Mouse (Mus musculus) midbrain, embryonic 13.5 days (tissue): ENCODE results near the gene Tomm70a. TPM values are rescaled to one million over a fixed set of nuclear protein-coding genes. Genes with fewer than 3 reads are reported as not detected.

Experiments used
- ATAC-seq: fragments of 200-750 bp; cut with Nextera tagmentation; 2 replicates; pipeline ENCODE4 v1.8.0; 2017; ENCODE audit warnings: mild to moderate bottlenecking, moderate TSS enrichment, moderate library complexity
- H3K27ac ChIP-seq: fragments of 300-500 bp; sonication (generic); 2 replicates; pipeline ENCODE4 v1.5.1; 2015; ENCODE audit warnings: inconsistent platforms, mild to moderate bottlenecking, moderate library complexity
- H3K27me3 ChIP-seq: fragments of 300-500 bp; sonication (generic); 2 replicates; pipeline ENCODE4 v1.6.1; 2015; ENCODE audit warnings: mild to moderate bottlenecking, inconsistent platforms
- H3K36me3 ChIP-seq: fragments of 300-500 bp; sonication (generic); 2 replicates; pipeline ENCODE4 v1.6.1; 2015; ENCODE audit warnings: mild to moderate bottlenecking, inconsistent platforms
- H3K4me1 ChIP-seq: fragments of 300-500 bp; sonication (generic); replicated peaks from 2 replicates; pipeline ENCODE4 v1.6.1; 2015; ENCODE audit warnings: inconsistent platforms
- H3K4me2 ChIP-seq: fragments of 300-500 bp; sonication (generic); replicated peaks from 2 replicates; pipeline ENCODE4 v1.6.1; 2015; ENCODE audit warnings: moderate library complexity, mild to moderate bottlenecking, inconsistent platforms
- H3K4me3 ChIP-seq: fragments of 300-500 bp; sonication (generic); replicated peaks from 2 replicates; pipeline ENCODE4 v1.5.1; 2015; ENCODE audit warnings: mild to moderate bottlenecking, inconsistent platforms
- H3K9ac ChIP-seq: fragments of 300-500 bp; sonication (generic); replicated peaks from 2 replicates; pipeline ENCODE4 v1.6.1; 2015; ENCODE audit warnings: mild to moderate bottlenecking, inconsistent platforms
- H3K9me3 ChIP-seq: fragments of 300-500 bp; sonication (generic); 2 replicates; pipeline ENCODE4 v1.6.1; 2016; ENCODE audit warnings: mild to moderate bottlenecking, inconsistent platforms
- WGBS: fragments of 180-500 bp; shearing (Covaris S2); methylation state at CpG from one replicate; pipeline ENCODE4 v1.1.7; 2015; 5-methylcytosine and 5-hydroxymethylcytosine counted together
- polyA plus RNA-seq: library from polyadenylated mRNA; unstranded; fragments of >200 nt; fragmentation: Nextera tagmentation; extraction: Ambion mirVana; gene quantifications from 2 replicates; pipeline ENCODE4 v1.2.1, GENCODE M21; 2015

Tomm70a gene
- polyA plus RNA-seq, 1 experiment from 2014 or later, result 52.4 TPM

DNA sequence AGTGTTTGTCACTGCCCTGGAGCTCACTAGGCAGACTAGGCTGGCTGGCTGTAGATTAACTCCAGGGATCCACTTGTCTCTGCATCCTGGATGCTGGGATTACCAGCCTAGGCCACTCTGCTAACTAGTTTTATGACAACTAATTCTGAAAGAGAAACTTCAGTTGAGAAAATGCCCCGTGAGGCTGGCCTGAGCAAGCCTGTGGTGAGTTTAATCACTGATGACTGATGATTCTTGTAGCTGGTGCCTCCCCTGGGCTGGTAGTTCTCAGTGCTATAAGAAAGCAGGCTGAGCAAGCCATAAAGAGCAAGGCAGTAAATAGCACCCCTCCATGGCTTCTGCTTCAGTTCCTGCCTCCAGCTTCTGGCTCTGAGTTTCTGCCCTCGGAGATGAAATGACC is 54.2 kb downstream of the Tomm70a start:
- Histone ChIP-seq H3K4me3 (no peak overlapping the region), H3K27ac (no peak overlapping the region), H3K4me2 (no peak overlapping the region), H3K9ac (no peak overlapping the region), H3K9me3 (no peaks in the 10 kb centered on the region), H3K4me1 (no peaks in the 10 kb centered on the region), H3K27me3 (no peaks in the 10 kb centered on the region), H3K36me3 (peaks cover 39% of the 10 kb centered on the region)
- 74% methylated on average over 2 of the region's 2 CpGs for WGBS
- ATAC-seq, result no peak

DNA sequence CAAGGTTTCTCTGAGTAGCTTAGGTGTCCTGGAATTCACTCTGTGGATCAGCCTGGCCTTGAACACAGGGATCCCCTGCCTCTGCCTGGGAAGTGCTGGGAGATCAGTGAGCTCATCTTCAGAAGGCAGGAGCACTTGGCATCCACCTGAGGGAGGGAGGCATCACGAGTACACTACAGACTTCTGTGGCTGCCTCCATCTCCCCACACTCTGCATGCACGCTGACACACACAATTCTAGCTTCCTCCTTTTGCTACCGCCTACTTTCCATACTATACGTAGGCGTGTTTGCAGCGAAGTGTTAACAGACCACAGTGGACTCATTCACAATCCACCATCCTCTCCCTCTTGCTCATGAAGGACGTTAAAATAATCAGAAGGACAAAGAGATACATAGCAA is 54.8 kb downstream of the Tomm70a start:
- no peak overlapping the region for H3K4me3 ChIP-seq
- H3K36me3 ChIP-seq, result peaks cover 39% of the 10 kb centered on the region
- no peaks in the 10 kb centered on the region for H3K4me1 ChIP-seq
- no peak overlapping the region for H3K4me2 ChIP-seq
- ATAC-seq, result no peak
- H3K9me3 ChIP-seq, result no peaks in the 10 kb centered on the region
- no peak overlapping the region for H3K27ac ChIP-seq
- H3K9ac ChIP-seq, result no peak overlapping the region
- WGBS, result 89% methylated on average over 7 of the region's 7 CpGs
- no peaks in the 10 kb centered on the region for H3K27me3 ChIP-seq

DNA sequence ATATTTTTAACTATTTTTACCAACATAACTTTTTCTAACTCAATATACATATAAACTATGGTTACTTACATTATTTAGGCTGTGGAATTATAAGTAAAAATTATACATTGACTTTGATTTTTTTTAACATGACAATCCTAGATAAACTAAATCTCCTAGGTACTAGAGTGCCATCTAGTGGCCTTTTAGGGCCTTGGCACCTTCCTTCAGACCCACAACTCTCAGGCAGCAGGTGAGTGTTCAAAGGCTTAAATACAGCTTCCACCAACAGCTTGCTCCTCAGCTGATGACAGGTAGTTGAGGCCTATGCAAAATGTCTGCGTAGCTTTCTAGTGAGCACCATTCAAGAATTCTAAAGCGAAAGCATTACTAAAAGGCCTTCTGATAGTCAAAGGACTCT is 55.8 kb downstream of the Tomm70a start:
- Histone ChIP-seq H3K4me1 (no peaks in the 10 kb centered on the region), H3K27me3 (no peaks in the 10 kb centered on the region), H3K9me3 (no peaks in the 10 kb centered on the region), H3K9ac (no peak overlapping the region), H3K36me3 (peaks cover 47% of the 10 kb centered on the region), H3K4me2 (no peak overlapping the region), H3K27ac (no peak overlapping the region), H3K4me3 (no peak overlapping the region)
- WGBS, result 58% methylated on average over 2 of the region's 2 CpGs
- ATAC-seq, result 0 out of 2 replicates have a peak, but pooled peaks have one; percentile 56

DNA sequence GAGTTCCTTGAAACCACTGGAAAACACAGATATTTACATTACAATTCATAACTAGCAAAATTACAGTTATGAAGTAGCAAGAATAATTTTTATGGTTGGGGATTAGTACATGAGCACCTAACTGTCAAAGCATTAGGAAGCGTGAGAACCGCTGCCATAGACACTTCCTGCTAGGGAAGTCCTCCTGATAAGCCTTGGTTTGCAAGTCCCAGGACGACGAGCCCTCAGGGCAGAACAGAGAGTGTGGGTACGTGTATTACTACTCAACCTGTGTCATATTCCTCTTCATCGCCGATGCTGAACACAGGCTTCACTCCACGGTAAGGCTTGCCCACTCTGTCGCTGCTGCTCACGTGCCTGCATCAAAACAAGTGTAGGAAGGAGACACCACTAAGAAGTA is 56.2 kb downstream of the Tomm70a start:
- 91% methylated on average over 10 of the region's 10 CpGs for WGBS
- Histone ChIP-seq H3K27me3 (no peaks in the 10 kb centered on the region), H3K9me3 (no peaks in the 10 kb centered on the region), H3K36me3 (peaks cover 47% of the 10 kb centered on the region), H3K27ac (no peak overlapping the region), H3K9ac (no peak overlapping the region), H3K4me1 (no peaks in the 10 kb centered on the region), H3K4me2 (no peak overlapping the region), H3K4me3 (no peak overlapping the region)
- ATAC-seq, result no peak

DNA sequence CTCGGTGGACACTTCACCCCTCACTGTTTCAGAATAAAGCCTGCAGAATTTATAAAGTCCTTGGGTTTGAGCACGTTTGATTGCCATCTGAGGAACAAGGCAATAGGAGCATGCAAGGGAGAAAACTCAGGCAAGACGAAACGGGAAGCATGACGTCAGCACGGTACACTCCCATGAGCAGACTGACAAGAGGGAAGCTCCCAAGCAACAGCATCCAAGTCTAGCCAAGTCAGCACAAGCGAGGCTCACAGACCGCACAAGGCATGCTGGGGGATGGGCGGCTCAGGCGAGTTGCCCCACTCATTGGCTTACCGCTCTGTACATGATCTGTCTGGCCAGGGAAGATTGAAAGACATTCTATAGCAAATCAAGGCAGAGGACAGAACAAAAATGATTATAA is 59.7 kb downstream of the Tomm70a start:
- H3K4me3 ChIP-seq, result no peak overlapping the region
- H3K4me2 ChIP-seq, result no peak overlapping the region
- ATAC-seq, result no peak
- no peaks in the 10 kb centered on the region for H3K9me3 ChIP-seq
- H3K36me3 ChIP-seq, result peaks cover 52% of the 10 kb centered on the region
- no peaks in the 10 kb centered on the region for H3K4me1 ChIP-seq
- 89% methylated on average over 11 of the region's 11 CpGs for WGBS
- H3K27ac ChIP-seq, result no peak overlapping the region
- no peaks in the 10 kb centered on the region for H3K27me3 ChIP-seq
- no peak overlapping the region for H3K9ac ChIP-seq

DNA sequence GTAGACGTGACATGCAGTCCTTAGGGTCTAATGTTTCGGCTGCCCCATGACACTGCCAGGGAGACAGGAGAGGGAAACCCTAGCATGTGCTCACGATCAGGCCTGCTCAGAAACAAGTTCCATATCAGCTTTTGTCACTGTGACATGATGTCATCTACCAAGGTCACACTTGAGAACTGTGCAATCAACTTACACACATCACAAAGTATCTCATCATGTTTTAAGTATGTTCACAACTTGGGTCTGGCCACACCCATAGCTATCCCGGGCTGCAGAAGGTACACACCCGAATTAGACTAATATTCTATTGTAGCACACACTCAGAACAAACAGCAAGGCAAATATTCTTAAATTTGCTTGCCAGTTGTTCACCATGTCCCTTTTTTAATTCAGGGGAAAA is 60.5 kb downstream of the Tomm70a start:
- 93% methylated on average over 5 of the region's 5 CpGs for WGBS
- no peak overlapping the region for H3K27ac ChIP-seq
- ATAC-seq, result no peak
- H3K9me3 ChIP-seq, result no peaks in the 10 kb centered on the region
- H3K27me3 ChIP-seq, result no peaks in the 10 kb centered on the region
- no peak overlapping the region for H3K4me2 ChIP-seq
- no peak overlapping the region for H3K9ac ChIP-seq
- H3K36me3 ChIP-seq, result peaks cover 47% of the 10 kb centered on the region
- H3K4me1 ChIP-seq, result no peaks in the 10 kb centered on the region
- H3K4me3 ChIP-seq, result no peak overlapping the region

DNA sequence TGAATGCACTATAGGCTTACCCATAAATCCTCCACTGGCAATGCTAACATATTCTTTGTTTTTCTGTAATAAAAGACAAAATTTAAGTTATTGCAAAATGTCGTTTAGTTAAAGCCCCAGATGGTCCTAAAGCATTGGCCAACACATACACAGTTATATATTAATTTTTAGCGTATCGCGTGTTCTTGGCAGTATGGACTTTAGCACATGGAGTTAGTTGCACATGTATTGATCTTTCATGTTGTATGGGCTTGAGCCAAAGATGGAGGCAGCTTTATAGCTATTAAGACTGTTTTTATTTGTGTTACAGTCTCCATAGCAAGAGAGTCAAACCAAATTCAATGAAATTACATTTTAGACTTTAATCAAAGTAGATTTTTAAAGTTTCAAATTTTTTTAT is 65.1 kb downstream of the Tomm70a start:
- H3K36me3 ChIP-seq, result peaks cover 53% of the 10 kb centered on the region
- H3K4me3 ChIP-seq, result no peak overlapping the region
- no peaks in the 10 kb centered on the region for H3K27me3 ChIP-seq
- H3K9me3 ChIP-seq, result no peaks in the 10 kb centered on the region
- H3K27ac ChIP-seq, result no peak overlapping the region
- H3K4me1 ChIP-seq, result no peaks in the 10 kb centered on the region
- H3K9ac ChIP-seq, result no peak overlapping the region
- no peak for ATAC-seq
- no peak overlapping the region for H3K4me2 ChIP-seq
- 98% methylated on average over 4 of the region's 4 CpGs for WGBS

DNA sequence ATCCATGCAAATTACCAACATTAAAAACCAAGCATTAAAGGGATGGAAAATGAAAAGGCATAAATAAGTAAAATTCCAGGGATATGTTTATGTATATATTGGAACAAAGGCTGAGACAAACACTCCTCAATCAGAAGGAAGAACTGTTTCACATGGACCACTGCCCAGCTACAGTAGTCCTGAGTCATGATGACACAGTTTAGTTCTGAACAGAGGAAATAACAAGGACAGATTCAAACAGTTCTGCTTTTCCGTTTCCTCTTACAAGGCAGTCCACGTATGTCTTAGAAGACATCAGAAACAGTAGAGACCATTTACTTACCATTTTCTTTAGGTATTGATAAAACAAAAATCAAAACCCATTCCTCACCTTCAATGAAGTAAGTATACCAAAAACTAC is 68.0 kb downstream of the Tomm70a start:
- no peak for ATAC-seq
- Histone ChIP-seq H3K27me3 (no peaks in the 10 kb centered on the region), H3K36me3 (peaks cover 39% of the 10 kb centered on the region)

DNA sequence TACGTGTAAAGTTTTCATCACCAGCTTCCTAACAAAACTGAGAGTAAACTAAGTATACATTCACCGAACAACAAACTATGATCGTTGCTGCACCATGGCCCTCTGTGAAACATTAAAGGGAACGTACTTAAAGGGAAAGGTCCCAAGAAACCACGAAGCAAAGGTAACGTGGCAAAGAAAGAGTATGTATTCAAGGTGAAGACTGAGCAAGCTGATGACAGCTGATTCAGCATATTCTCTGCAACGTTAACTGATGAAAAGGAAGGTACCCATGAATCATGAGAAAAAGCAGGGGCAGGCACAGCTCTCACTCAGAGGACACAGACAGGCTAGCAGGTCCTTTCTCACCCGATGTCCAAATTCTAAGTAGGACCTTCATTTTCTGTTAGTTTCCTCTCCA is 68.9 kb downstream of the Tomm70a start:
- Histone ChIP-seq H3K4me3 (no peak overlapping the region), H3K27ac (no peak overlapping the region), H3K9me3 (no peaks in the 10 kb centered on the region), H3K36me3 (peaks cover 38% of the 10 kb centered on the region), H3K4me1 (no peaks in the 10 kb centered on the region), H3K9ac (no peak overlapping the region), H3K27me3 (no peaks in the 10 kb centered on the region), H3K4me2 (no peak overlapping the region)
- 97% methylated on average over 8 of the region's 8 CpGs for WGBS
- no peak for ATAC-seq

More for the DNA sequence above, 68.0 kb downstream of the Tomm70a start:
- no peaks in the 10 kb centered on the region for H3K4me1 ChIP-seq
- WGBS, result 87% methylated on average over 2 of the region's 2 CpGs
- H3K9ac ChIP-seq, result no peak overlapping the region
- H3K4me2 ChIP-seq, result no peak overlapping the region
- no peak overlapping the region for H3K27ac ChIP-seq
- no peaks in the 10 kb centered on the region for H3K9me3 ChIP-seq
- no peak overlapping the region for H3K4me3 ChIP-seq

DNA sequence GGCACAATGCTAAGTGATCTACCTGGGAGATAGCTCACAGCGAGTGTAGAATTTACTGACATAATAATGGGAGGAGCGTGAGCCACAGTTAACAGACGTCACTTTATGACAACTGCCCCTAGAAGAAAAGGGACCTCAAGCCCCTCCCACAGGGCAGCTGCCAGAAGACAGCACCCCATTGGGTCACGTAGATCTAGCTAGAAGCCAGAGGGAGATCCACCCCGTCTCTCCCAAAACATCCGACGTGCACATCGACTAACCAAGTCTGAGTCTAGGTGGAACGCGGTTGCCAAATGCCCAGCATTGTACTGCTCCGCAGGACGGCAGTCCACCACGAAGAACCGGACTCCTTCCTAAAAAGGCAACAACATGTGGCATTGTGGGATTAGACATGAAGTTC is 69.7 kb downstream of the Tomm70a start:
- no peak overlapping the region for H3K27ac ChIP-seq
- no peak for ATAC-seq
- WGBS, result 90% methylated on average over 14 of the region's 14 CpGs
- peaks cover 33% of the 10 kb centered on the region for H3K36me3 ChIP-seq
- no peak overlapping the region for H3K4me3 ChIP-seq
- no peak overlapping the region for H3K4me2 ChIP-seq
- no peaks in the 10 kb centered on the region for H3K27me3 ChIP-seq
- no peaks in the 10 kb centered on the region for H3K4me1 ChIP-seq
- H3K9me3 ChIP-seq, result no peaks in the 10 kb centered on the region
- H3K9ac ChIP-seq, result no peak overlapping the region

DNA sequence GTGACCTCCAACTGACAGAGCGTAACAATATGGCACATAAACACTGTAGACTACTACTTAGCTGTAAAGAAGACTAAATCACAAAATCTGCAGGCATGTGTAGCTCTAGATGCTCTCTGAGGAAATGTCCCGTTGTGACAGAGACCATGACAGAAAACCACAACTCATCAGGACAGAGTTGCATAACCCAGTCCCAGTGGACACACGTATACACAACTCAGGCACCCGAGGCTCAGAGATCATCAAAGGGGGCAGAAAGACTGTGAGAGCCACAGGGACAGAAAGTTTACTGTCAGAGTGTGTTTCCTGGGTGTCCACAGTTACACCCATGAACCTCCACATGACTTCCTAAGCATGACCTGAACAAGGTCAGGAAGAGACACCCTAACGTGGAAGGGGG is 75.1 kb downstream of the Tomm70a start:
- H3K9me3 ChIP-seq, result no peaks in the 10 kb centered on the region
- H3K4me2 ChIP-seq, result no peak overlapping the region
- H3K4me1 ChIP-seq, result no peaks in the 10 kb centered on the region
- 81% methylated on average over 5 of the region's 5 CpGs for WGBS
- no peak overlapping the region for H3K27ac ChIP-seq
- H3K9ac ChIP-seq, result no peak overlapping the region
- H3K36me3 ChIP-seq, result peaks cover 33% of the 10 kb centered on the region
- H3K4me3 ChIP-seq, result no peak overlapping the region
- no peak for ATAC-seq
- H3K27me3 ChIP-seq, result no peaks in the 10 kb centered on the region

DNA sequence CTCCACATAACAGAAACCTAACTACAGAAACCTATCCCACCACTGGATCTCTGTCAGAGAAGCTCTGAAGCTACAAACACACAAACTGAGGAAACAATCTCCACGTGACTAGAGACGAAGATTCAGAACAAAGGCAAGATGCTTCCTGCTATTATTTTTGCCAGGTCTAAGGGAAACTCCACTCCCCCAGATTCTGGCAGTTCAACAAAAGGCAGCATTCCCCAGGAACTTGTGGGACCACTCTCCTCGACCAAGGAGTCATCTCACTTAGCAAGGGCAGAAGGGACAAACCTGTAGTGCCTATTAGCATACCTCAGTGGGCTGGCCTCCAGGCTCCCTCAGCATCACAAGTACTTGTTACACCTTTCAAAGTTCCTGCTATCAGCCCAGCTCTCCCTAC is 75.8 kb downstream of the Tomm70a start:
- no peak for ATAC-seq
- 76% methylated on average over 3 of the region's 3 CpGs for WGBS
- H3K4me2 ChIP-seq, result no peak overlapping the region
- H3K36me3 ChIP-seq, result peaks cover 26% of the 10 kb centered on the region
- no peak overlapping the region for H3K4me3 ChIP-seq
- no peaks in the 10 kb centered on the region for H3K27me3 ChIP-seq
- H3K27ac ChIP-seq, result no peak overlapping the region
- H3K9ac ChIP-seq, result no peak overlapping the region
- no peaks in the 10 kb centered on the region for H3K4me1 ChIP-seq
- no peaks in the 10 kb centered on the region for H3K9me3 ChIP-seq
